Mouse (Mus musculus) adrenal gland, postnatal 14 days (tissue): ENCODE measurements around the gene Olfr968. TPM values are rescaled to one million over a fixed set of nuclear protein-coding genes. Genes with fewer than 3 reads are reported as not detected.

Experiments used
- DNase-seq: peaks from one replicate; pipeline ENCODE4 v3.0.0; 2021; ENCODE audit warnings: mixed read lengths
- long read RNA-seq, 2 experiments: library from polyadenylated mRNA; stranded (forward); transcript quantifications; one replicate each; pipeline ENCODE4 v2.0.0; 2021
- total RNA-seq: library from RNA; stranded (reverse); gene quantifications from 2 replicates; pipeline ENCODE4 v1.2.3, GENCODE M21; 2021

Olfr968 gene
- total RNA-seq, result not detected in 2 replicates
- long read RNA-seq, experiment 1, result 0 reads
- long read RNA-seq, experiment 2, result 0 reads

GRCm38 (mm10) chr9:39783153-39783552 lies at the start of gene Olfr968:
Olfr968 (minus strand) TSS chr9:39783253.
- DNase-seq, result no peak

- DNase-seq, result no peak
Measured at GRCm38 (mm10) chr9:39808560-39808959, 25.5 kb upstream of the Olfr968 start, which contains the start of gene Olfr970. Olfr970 (plus strand) TSS chr9:39808860.

DNA sequence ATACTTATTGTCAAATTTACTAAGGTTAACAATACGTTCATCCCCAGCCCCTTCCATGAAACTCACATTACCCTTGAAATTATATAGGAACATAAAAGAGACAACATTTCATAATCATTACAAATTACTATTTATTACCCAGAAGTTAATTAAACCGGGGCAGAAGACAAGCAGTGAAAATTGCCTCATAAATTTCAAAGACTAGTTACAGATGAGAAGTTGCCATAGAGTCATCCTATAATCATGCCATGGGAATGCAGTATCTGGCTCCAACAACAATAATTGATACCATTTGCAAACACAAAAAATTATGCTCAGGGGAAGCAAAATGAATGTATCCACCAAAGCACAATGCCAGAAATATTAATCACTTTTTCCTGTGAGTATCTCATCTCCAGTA lies 7.5 kb upstream of the Olfr968 start, which contains the start of gene Olfr969:
Olfr969 (plus strand) TSS at position 388 of the 400 bp plus-strand sequence.
- no peak for DNase-seq

GRCm38 (mm10) chr9:39746428-39746827 lies 36.6 kb downstream of the Olfr968 start:
- DNase-seq, result no peak

- no peak for DNase-seq
Measured at GRCm38 (mm10) chr9:39745949-39746348, 37.1 kb downstream of the Olfr968 start, which contains the start of gene Olfr967. Olfr967 (plus strand) TSS chr9:39746249.

- no peak for DNase-seq
Measured at GRCm38 (mm10) chr9:39740741-39741140, 42.3 kb downstream of the Olfr968 start.

DNA sequence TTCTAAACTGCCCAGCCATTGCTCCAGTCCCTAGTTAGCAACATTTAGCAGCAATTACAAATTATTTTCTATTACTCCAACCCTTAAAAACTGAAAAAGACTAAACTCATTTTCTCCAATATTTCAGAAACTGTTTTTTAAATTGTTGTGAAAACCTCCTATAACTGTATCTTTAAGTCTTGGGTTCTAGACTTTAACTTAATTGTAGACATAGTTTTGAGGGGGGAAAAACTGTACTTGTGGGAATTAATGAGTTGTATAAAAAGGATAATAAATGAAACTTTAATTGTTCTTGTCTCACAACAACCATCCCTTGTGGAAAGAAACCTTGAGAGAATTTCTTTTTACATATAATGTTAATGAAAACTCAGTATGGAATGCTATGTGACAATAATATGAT lies 52.4 kb downstream of the Olfr968 start, which contains the start of gene Olfr150:
Olfr150 (plus strand) TSS at position 301 of the 400 bp plus-strand sequence.
- DNase-seq, result no peak

Other genes starting within 250 kb of the Olfr968 start
- gene Olfr958, start 229.2 kb downstream of the Olfr968 start, total RNA-seq, result not detected in 2 replicates
- not detected in 2 replicates for gene Olfr959, start 207.7 kb downstream of the Olfr968 start, total RNA-seq
- gene AW551984, start 178.8 kb downstream of the Olfr968 start, total RNA-seq, result 11.9 and 14.9 TPM in 2 replicates
- gene Olfr148, start 172.6 kb downstream of the Olfr968 start, total RNA-seq, result not detected in 2 replicates
- not detected in 2 replicates for gene Olfr960, start 161.9 kb downstream of the Olfr968 start, total RNA-seq
- gene Olfr961, start 138.2 kb downstream of the Olfr968 start, total RNA-seq, result not detected in 2 replicates
- not detected in 2 replicates for gene Olfr963, start 116.0 kb downstream of the Olfr968 start, total RNA-seq
- not detected in 2 replicates for gene Olfr149, start 76.1 kb downstream of the Olfr968 start, total RNA-seq
- gene Olfr965, start 71.9 kb downstream of the Olfr968 start, total RNA-seq, result not detected in 2 replicates
- not detected in 2 replicates for gene Olfr150, start 52.3 kb downstream of the Olfr968 start, total RNA-seq
- gene Olfr967, start 37.0 kb downstream of the Olfr968 start, total RNA-seq, result not detected in 2 replicates
- gene Olfr969, start 7.7 kb upstream of the Olfr968 start, total RNA-seq, result not detected in 2 replicates
- gene Olfr970, start 25.6 kb upstream of the Olfr968 start, total RNA-seq, result not detected in 2 replicates
- not detected in 2 replicates for gene Olfr971, start 53.6 kb upstream of the Olfr968 start, total RNA-seq
- gene Olfr972, start 83.2 kb upstream of the Olfr968 start, total RNA-seq, result not detected in 2 replicates
- gene Olfr229, start 124.1 kb upstream of the Olfr968 start, total RNA-seq, result not detected in 2 replicates
- gene Olfr974, start 154.2 kb upstream of the Olfr968 start, total RNA-seq, result not detected in 2 replicates
- not detected in 2 replicates for gene Olfr975, start 168.8 kb upstream of the Olfr968 start, total RNA-seq
- gene Olfr976, start 177.9 kb upstream of the Olfr968 start, total RNA-seq, result not detected in 2 replicates
- gene Olfr978, start 208.9 kb upstream of the Olfr968 start, total RNA-seq, result not detected in 2 replicates
- not detected in 2 replicates for gene Olfr979, start 220.2 kb upstream of the Olfr968 start, total RNA-seq
- not detected in 2 replicates for gene Olfr980, start 226.3 kb upstream of the Olfr968 start, total RNA-seq
- gene Olfr981, start 238.2 kb upstream of the Olfr968 start, total RNA-seq, result not detected in 2 replicates